Mouse (Mus musculus): ENCODE results near the gene Grn. TPM values are rescaled to one million over a fixed set of nuclear protein-coding genes. Genes with fewer than 3 reads are reported as not detected.

Gene Grn
- polyA plus RNA-seq, 1 experiment from 2014 or later: 88.6 TPM

GRCm38 (mm10) chr11:102478671-102479070 is 48.6 kb downstream of the Grn start:
- peaks cover 86% of the 10 kb centered on the region for H3K36me3 ChIP-seq
- 73% methylated on average over 3 of the region's 3 CpGs for WGBS
- no peaks in the 10 kb centered on the region for H3K27me3 ChIP-seq
- no peak overlapping the region for H3K4me2 ChIP-seq
- no peak overlapping the region for H3K4me3 ChIP-seq
- H3K27ac ChIP-seq (replicated peaks): no peak overlapping the region
- no peaks in the 10 kb centered on the region for H3K9me3 ChIP-seq
- no peaks in the 10 kb centered on the region for H3K4me1 ChIP-seq (replicated peaks)
- H3K9ac ChIP-seq: no peak overlapping the region
- no peak; the same call in 1 of the 2 replicates for ATAC-seq (ENCODE audit: low read depth)

GRCm38 (mm10) chr11:102479581-102479980 is 49.5 kb downstream of the Grn start:
- WGBS: 96% methylated on average over 23 of the region's 23 CpGs
- Histone ChIP-seq H3K4me2 (no peak overlapping the region), H3K9me3 (no peaks in the 10 kb centered on the region), H3K4me1 (replicated peaks) (no peaks in the 10 kb centered on the region), H3K4me3 (no peak overlapping the region), H3K27me3 (no peaks in the 10 kb centered on the region), H3K27ac (replicated peaks) (no peak overlapping the region), H3K36me3 (peaks cover 84% of the 10 kb centered on the region), H3K9ac (no peak overlapping the region)
- ATAC-seq (ENCODE audit: low read depth): no peak

- H3K4me1 ChIP-seq (replicated peaks): no peaks in the 10 kb centered on the region
- peaks cover 85% of the 10 kb centered on the region for H3K36me3 ChIP-seq
- H3K9me3 ChIP-seq: no peaks in the 10 kb centered on the region
- 98% methylated on average over 15 of the region's 15 CpGs for WGBS
- no peak overlapping the region for H3K4me3 ChIP-seq
- ATAC-seq (ENCODE audit: low read depth): no peak
- no peak overlapping the region for H3K9ac ChIP-seq
- H3K4me2 ChIP-seq: no peak overlapping the region
- no peak overlapping the region for H3K27ac ChIP-seq (replicated peaks)
- no peaks in the 10 kb centered on the region for H3K27me3 ChIP-seq
Measured at GRCm38 (mm10) chr11:102480111-102480510, 50.0 kb downstream of the Grn start.

- no peaks in the 10 kb centered on the region for H3K9me3 ChIP-seq
- H3K36me3 ChIP-seq: peaks cover 85% of the 10 kb centered on the region
- H3K4me3 ChIP-seq: no peak overlapping the region
- no peaks in the 10 kb centered on the region for H3K4me1 ChIP-seq (replicated peaks)
- H3K4me2 ChIP-seq: no peak overlapping the region
- no peak overlapping the region for H3K9ac ChIP-seq
- 88% methylated on average over 4 of the region's 4 CpGs for WGBS
- no peak overlapping the region for H3K27ac ChIP-seq (replicated peaks)
- ATAC-seq (ENCODE audit: low read depth): no peak
- no peaks in the 10 kb centered on the region for H3K27me3 ChIP-seq
Measured at GRCm38 (mm10) chr11:102480897-102481296, 50.8 kb downstream of the Grn start.

- no peaks in the 10 kb centered on the region for H3K27me3 ChIP-seq
- H3K4me1 ChIP-seq (replicated peaks): no peaks in the 10 kb centered on the region
- peaks cover 87% of the 10 kb centered on the region for H3K36me3 ChIP-seq
- no peak overlapping the region for H3K27ac ChIP-seq (replicated peaks)
- H3K9me3 ChIP-seq: no peaks in the 10 kb centered on the region
- 95% methylated on average over 10 of the region's 10 CpGs for WGBS
- H3K9ac ChIP-seq: no peak overlapping the region
- no peak for ATAC-seq (ENCODE audit: low read depth)
- no peak overlapping the region for H3K4me3 ChIP-seq
- no peak overlapping the region for H3K4me2 ChIP-seq
Measured at GRCm38 (mm10) chr11:102481779-102482178, 51.7 kb downstream of the Grn start.

Small RNAs within 50 kb of the gene (microRNA-seq; reads per million reads assigned to microRNA genes)
- gene Mir6930: not detected

Other genes with a start within 250 kb of the Grn start
- gene Lsm12, start 245.0 kb upstream of the Grn start, polyA plus RNA-seq (2015; fragmentation: Nextera tagmentation; extraction: Ambion mirVana): 112 and 116 TPM in 2 replicates
- gene G6pc3, start 240.7 kb upstream of the Grn start, polyA plus RNA-seq (2015; fragmentation: Nextera tagmentation; extraction: Ambion mirVana): 29.1 and 31.6 TPM in 2 replicates
- gene Hdac5, start 200.1 kb upstream of the Grn start, polyA plus RNA-seq (2015; fragmentation: Nextera tagmentation; extraction: Ambion mirVana): 84.4 and 88.7 TPM in 2 replicates
- gene BC030867, start 181.4 kb upstream of the Grn start, polyA plus RNA-seq (2015; fragmentation: Nextera tagmentation; extraction: Ambion mirVana): 1.9 and 3.7 TPM in 2 replicates
- not detected in 2 replicates for gene Asb16, start 161.6 kb upstream of the Grn start, polyA plus RNA-seq (2015; fragmentation: Nextera tagmentation; extraction: Ambion mirVana)
- 79.6 and 81.4 TPM in 2 replicates for gene Tmub2, start 145.4 kb upstream of the Grn start, polyA plus RNA-seq (2015; fragmentation: Nextera tagmentation; extraction: Ambion mirVana)
- gene Atxn7l3, start 133.7 kb upstream of the Grn start, polyA plus RNA-seq (2015; fragmentation: Nextera tagmentation; extraction: Ambion mirVana): 26.7 and 30.6 TPM in 2 replicates
- 78.2 and 83.9 TPM in 2 replicates for gene Ubtf, start 110.6 kb upstream of the Grn start, polyA plus RNA-seq (2015; fragmentation: Nextera tagmentation; extraction: Ambion mirVana)
- 4.2 and 4.9 TPM in 2 replicates for gene Slc4a1, start 64.1 kb upstream of the Grn start, polyA plus RNA-seq (2015; fragmentation: Nextera tagmentation; extraction: Ambion mirVana)
- gene Rundc3a, start 36.9 kb upstream of the Grn start, polyA plus RNA-seq (2015; fragmentation: Nextera tagmentation; extraction: Ambion mirVana): 156 and 161 TPM in 2 replicates
- 154 TPM in 2 replicates for gene Slc25a39, start 22.4 kb upstream of the Grn start, polyA plus RNA-seq (2015; fragmentation: Nextera tagmentation; extraction: Ambion mirVana)
- gene Fam171a2, start 17.4 kb downstream of the Grn start, polyA plus RNA-seq (2015; fragmentation: Nextera tagmentation; extraction: Ambion mirVana): 20.3 and 21.6 TPM in 2 replicates
- 5.7 and 6.2 TPM in 2 replicates for gene Itga2b, start 39.8 kb downstream of the Grn start, polyA plus RNA-seq (2015; fragmentation: Nextera tagmentation; extraction: Ambion mirVana)
- gene Gpatch8, start 126.1 kb downstream of the Grn start, polyA plus RNA-seq (2015; fragmentation: Nextera tagmentation; extraction: Ambion mirVana): 77.5 and 83.8 TPM in 2 replicates
- gene Gm11627, start 149.1 kb downstream of the Grn start, polyA plus RNA-seq (2015; fragmentation: Nextera tagmentation; extraction: Ambion mirVana): 7.5 and 8.7 TPM in 2 replicates
- 14.8 and 21.1 TPM in 2 replicates for gene Fzd2, start 174.1 kb downstream of the Grn start, polyA plus RNA-seq (2015; fragmentation: Nextera tagmentation; extraction: Ambion mirVana)
- gene Meioc, start 233.4 kb downstream of the Grn start, polyA plus RNA-seq (2015; fragmentation: Nextera tagmentation; extraction: Ambion mirVana): 0.15 and 0.25 TPM in 2 replicates